Mouse (Mus musculus) kidney, postnatal 10 days (tissue): ENCODE measurements around the gene Bpifb9a.
"Not testable (repeated sequence)": the region's sequence is repeated elsewhere in the genome, so short reads cannot be mapped to it uniquely, and the experiment has no call there.

Experiments used
- DNase-seq: peaks from one replicate; pipeline ENCODE4 v3.0.0; 2021; ENCODE audit warnings: mixed read lengths

Gene Bpifb9a

DNA sequence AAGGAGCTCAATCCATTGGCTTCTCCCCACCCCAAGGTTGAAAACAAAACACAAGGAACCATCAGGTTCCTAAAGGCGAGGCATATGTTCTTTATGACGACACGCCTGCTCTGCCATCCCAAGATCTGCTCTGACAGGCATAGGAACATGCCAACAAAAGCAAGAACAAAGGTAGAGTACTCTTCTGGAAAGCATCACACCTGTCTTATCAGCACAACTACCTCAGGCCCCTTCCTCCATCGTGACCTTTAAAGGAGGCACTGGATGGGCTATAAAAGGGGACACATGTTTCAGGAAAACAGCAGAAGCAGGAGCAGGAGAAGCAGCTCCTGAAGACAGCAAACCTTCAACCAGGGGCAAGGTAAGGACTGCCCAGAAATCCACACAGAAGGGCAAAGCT is 49.3 kb downstream of the Bpifb9a start, which contains the start of gene Bpifb9b:
Gene Bpifb9b, plus strand, starts transcription at position 301 of the 400 bp plus-strand sequence.
- DNase-seq, result not testable (repeated sequence)

DNA sequence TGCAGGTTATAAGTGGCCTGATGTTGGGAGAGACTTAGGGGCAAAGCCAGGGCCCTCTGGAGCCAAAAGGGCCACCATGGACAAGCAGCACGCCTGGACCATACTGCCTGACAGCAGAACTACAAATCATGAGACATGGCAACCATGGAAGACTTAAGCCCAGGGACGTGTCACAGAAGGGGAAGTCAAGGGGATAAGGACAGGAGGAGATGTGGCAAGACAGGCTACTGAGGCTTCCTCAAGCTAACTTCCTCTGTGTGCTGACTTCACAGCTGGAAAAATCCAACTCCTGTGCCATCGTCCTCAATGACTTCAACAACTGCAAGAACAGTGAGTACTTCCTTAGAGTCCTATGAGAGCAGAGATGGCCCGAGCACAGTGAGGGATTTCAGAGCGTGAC is 56.1 kb downstream of the Bpifb9a start:
- DNase-seq, result not testable (repeated sequence)
